Mouse (Mus musculus): ENCODE data around the gene Abca7.
"Not testable (repeated sequence)": the region's sequence is repeated elsewhere in the genome, so short reads cannot be mapped to it uniquely, and the experiment has no call there.

Abca7 gene

GRCm38 (mm10) chr10:80021320-80021641 is 25.0 kb downstream of the Abca7 start:
- peak; percentile 39 for DNase-seq (ENCODE audit: low read depth)

GRCm38 (mm10) chr10:80022164-80022563 is 25.9 kb downstream of the Abca7 start:
- DNase-seq (ENCODE audit: low read depth) = peak; percentile 80

GRCm38 (mm10) chr10:80022806-80023205 is 26.5 kb downstream of the Abca7 start:
- DNase-seq (ENCODE audit: low read depth) = peak; percentile 45

GRCm38 (mm10) chr10:80023758-80024157 is 27.5 kb downstream of the Abca7 start:
- DNase-seq (ENCODE audit: low read depth) = no peak

- peak; percentile 89 for DNase-seq (ENCODE audit: low read depth)
These were observed 28.1 kb downstream of the Abca7 start for GRCm38 (mm10) chr10:80024229-80025043.

- no peak for DNase-seq (ENCODE audit: low read depth)
These were observed 28.7 kb downstream of the Abca7 start for GRCm38 (mm10) chr10:80025044-80025347.

- DNase-seq (ENCODE audit: low read depth) = no peak
These were observed 29.2 kb downstream of the Abca7 start for GRCm38 (mm10) chr10:80025463-80025862.

GRCm38 (mm10) chr10:80025889-80026288 is 29.6 kb downstream of the Abca7 start:
- peak; percentile 67 for DNase-seq (ENCODE audit: low read depth)

GRCm38 (mm10) chr10:80027681-80028520 is 31.6 kb downstream of the Abca7 start:
- DNase-seq (ENCODE audit: low read depth) = no peak

GRCm38 (mm10) chr10:80028521-80028846 is 32.2 kb downstream of the Abca7 start:
- DNase-seq (ENCODE audit: low read depth) = no peak

GRCm38 (mm10) chr10:80030191-80030590 is 33.9 kb downstream of the Abca7 start:
- no peak for DNase-seq (ENCODE audit: low read depth)

GRCm38 (mm10) chr10:80030736-80031135 is 34.4 kb downstream of the Abca7 start:
- DNase-seq (ENCODE audit: low read depth) = no peak

GRCm38 (mm10) chr10:80032799-80033480 is 36.6 kb downstream of the Abca7 start:
- peak; percentile 76 for DNase-seq (ENCODE audit: low read depth)

- DNase-seq (ENCODE audit: low read depth) = peak; percentile 52
These were observed 37.5 kb downstream of the Abca7 start for GRCm38 (mm10) chr10:80033511-80034391.

- no peak for DNase-seq (ENCODE audit: low read depth)
These were observed 38.9 kb downstream of the Abca7 start for GRCm38 (mm10) chr10:80035148-80035547.

GRCm38 (mm10) chr10:80035686-80036085 is 39.4 kb downstream of the Abca7 start:
- DNase-seq (ENCODE audit: low read depth) = no peak

- DNase-seq (ENCODE audit: low read depth) = no peak
These were observed 40.5 kb downstream of the Abca7 start for GRCm38 (mm10) chr10:80036832-80037231.

GRCm38 (mm10) chr10:80039559-80039979 is 43.3 kb downstream of the Abca7 start, which contains the start of gene Polr2e:
Gene Polr2e (minus strand): TSS chr10:80039795.
- peak; percentile 99 for DNase-seq (ENCODE audit: low read depth)

- DNase-seq (ENCODE audit: low read depth) = not testable (repeated sequence)
These were observed 45.2 kb downstream of the Abca7 start for GRCm38 (mm10) chr10:80041409-80042060.

- DNase-seq (ENCODE audit: low read depth) = no peak
These were observed 47.8 kb downstream of the Abca7 start for GRCm38 (mm10) chr10:80044087-80044486.

GRCm38 (mm10) chr10:80045364-80045763 is 49.1 kb downstream of the Abca7 start:
- DNase-seq (ENCODE audit: low read depth) = not testable (repeated sequence)

All from naive thymus-derived CD4-positive, alpha-beta T cell, adult 2 months (primary cell).